Mouse (Mus musculus): Measurements from ENCODE around the gene Gpsm1.

DNA sequence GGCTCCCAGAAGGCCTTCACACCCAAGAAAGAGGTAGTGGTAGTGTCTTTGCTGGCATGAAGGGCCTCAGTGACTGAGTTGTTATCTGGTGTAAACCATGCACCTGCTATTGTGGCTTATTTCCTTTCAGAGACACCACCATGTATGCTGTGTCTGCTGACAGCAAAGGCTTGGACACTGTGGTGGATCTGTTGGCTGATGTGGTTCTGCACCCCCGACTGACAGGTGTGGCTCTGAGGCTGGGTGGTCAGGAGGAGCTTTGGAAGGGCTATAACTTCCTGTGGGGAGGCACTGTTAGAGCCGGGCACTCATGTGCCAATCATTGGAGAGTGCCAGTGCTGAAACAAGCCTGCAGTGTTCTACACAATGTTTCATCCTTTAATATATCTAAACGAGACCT, 75.6 kb downstream of the Gpsm1 start:
- TF ChIP-seq CTCF (IDR thresholded peaks at IDR 0.05; ENCODE audit: extremely low read depth, insufficient read depth, insufficient read length, insufficient replicate concordance) (no peak), POLR2A (IDR thresholded peaks at IDR 0.05; ENCODE audit: low read depth, low read length) (no peak)

All from spleen, adult 2 months (tissue).